Mouse (Mus musculus) MEL (cell line): Measurements from ENCODE around the gene Snd1. TPM values are rescaled to one million over a fixed set of nuclear protein-coding genes. Genes with fewer than 3 reads are reported as not detected.

Source experiments
- DNase-seq: peaks from one replicate; pipeline ENCODE4 v3.0.0; 2011; ENCODE audit warnings: low read depth, low spot score
- H3K27ac ChIP-seq: 2 replicates; pipeline ENCODE4 v1.5.1; 2012; ENCODE audit warnings: low read depth, mild to moderate bottlenecking, control low read depth, low read length, moderate library complexity; ENCODE audit not compliant: control insufficient read depth
- H3K27me3 ChIP-seq, 2 experiments: fragments of 150-350 bp in 1 of 2; sonication (generic) in 1 of 2; 2 replicates each; pipeline ENCODE4 v1.6.1; 2012; ENCODE audit warnings: low read length in 2 of 2, mild to moderate bottlenecking in 2 of 2, improper control_type of control experiment in 1 of 2, moderate library complexity in 1 of 2; ENCODE audit not compliant: insufficient read depth in 2 of 2, control insufficient read depth in 1 of 2
- H3K36me3 ChIP-seq, 2 experiments: 2 replicates each; pipeline ENCODE4 v1.6.1; 2012 to 2014; ENCODE audit warnings: low read length in 2 of 2, improper control_type of control experiment in 1 of 2, inconsistent platforms in 1 of 2, mild to moderate bottlenecking in 1 of 2; ENCODE audit not compliant: insufficient read depth in 2 of 2, control insufficient read depth in 1 of 2
- H3K4me1 ChIP-seq, 2 experiments: fragments of 150-350 bp in 1 of 2; sonication (generic) in 1 of 2; 2 replicates each; pipeline ENCODE4 v1.6.1; 2012; ENCODE audit warnings: low read length in 2 of 2, improper control_type of control experiment in 1 of 2, mild to moderate bottlenecking in 1 of 2; ENCODE audit not compliant: insufficient read depth in 2 of 2, control insufficient read depth in 1 of 2
- H3K4me3 ChIP-seq, 2 experiments: fragments of 150-350 bp in 1 of 2; sonication (generic) in 1 of 2; 2 replicates each; pipeline ENCODE4 v1.5.1; 2012; ENCODE audit warnings: low read depth in 2 of 2, low read length in 2 of 2, mild to moderate bottlenecking in 2 of 2, moderate library complexity in 2 of 2, control low read depth in 1 of 2, improper control_type of control experiment in 1 of 2; ENCODE audit not compliant: control insufficient read depth in 1 of 2, insufficient read depth in 1 of 2
- H3K79me2 ChIP-seq: 2 replicates; pipeline ENCODE4 v1.6.1; 2012; ENCODE audit warnings: mild to moderate bottlenecking, low read length, moderate library complexity; ENCODE audit not compliant: control insufficient read depth, poor library complexity, insufficient read depth
- H3K9ac ChIP-seq: 2 replicates; pipeline ENCODE4 v1.6.1; 2012; ENCODE audit warnings: low read depth, mild to moderate bottlenecking, control low read depth, low read length, moderate library complexity; ENCODE audit not compliant: control insufficient read depth, poor library complexity, severe bottlenecking
- H3K9me3 ChIP-seq: fragments of 150-350 bp; sonication (generic); replicated peaks from 2 replicates; pipeline ENCODE4 v1.6.1; 2012; ENCODE audit warnings: mild to moderate bottlenecking, low read length, improper control_type of control experiment, moderate library complexity; ENCODE audit not compliant: insufficient read depth
- BHLHE40 ChIP-seq: IDR thresholded peaks from 2 replicates; pipeline ENCODE4 v1.6.1; 2012; ENCODE audit warnings: low read depth, mild to moderate bottlenecking, inconsistent platforms, low read length, improper control_type of control experiment, borderline replicate concordance
- CHD2 ChIP-seq: IDR thresholded peaks from 2 replicates; pipeline ENCODE4 v1.6.1; 2011; ENCODE audit warnings: low read length, improper control_type of control experiment
- CTCF ChIP-seq, 3 experiments: IDR thresholded peaks in 2 of 3; conservative IDR thresholded peaks in 1 of 3; 2 replicates each; pipeline ENCODE4 v1.5.1; 2011 to 2012; ENCODE audit warnings: low read length in 3 of 3, low read depth in 2 of 3, mild to moderate bottlenecking in 2 of 3, improper control_type of control experiment in 1 of 3, inconsistent platforms in 1 of 3, mixed read lengths in 1 of 3, moderate library complexity in 1 of 3; ENCODE audit not compliant: control insufficient read depth in 1 of 3, insufficient read depth in 1 of 3, poor library complexity in 1 of 3, severe bottlenecking in 1 of 3
- E2F4 ChIP-seq: IDR thresholded peaks from 2 replicates; pipeline ENCODE4 v1.6.1; 2011; ENCODE audit warnings: low read depth, low read length, improper control_type of control experiment, borderline replicate concordance
- ELF1 ChIP-seq: IDR thresholded peaks from 2 replicates; pipeline ENCODE4 v1.6.1; 2014; ENCODE audit warnings: low read depth, mild to moderate bottlenecking, inconsistent platforms, low read length, improper control_type of control experiment, moderate library complexity
- GATA1 ChIP-seq: IDR thresholded peaks from 2 replicates; pipeline ENCODE4 v1.6.1; 2011; ENCODE audit warnings: low read depth, low read length, improper control_type of control experiment
- HCFC1 ChIP-seq: IDR thresholded peaks from 2 replicates; pipeline ENCODE4 v1.6.1; 2012; ENCODE audit warnings: low read depth, mild to moderate bottlenecking, inconsistent platforms, low read length, improper control_type of control experiment, moderate library complexity
- JUND ChIP-seq: IDR thresholded peaks from 2 replicates; pipeline ENCODE4 v1.6.1; 2011; ENCODE audit warnings: low read depth, mild to moderate bottlenecking, improper control_type of control experiment, low read length
- KAT2A ChIP-seq: conservative IDR thresholded peaks from 2 replicates; pipeline ENCODE4 v1.6.1; 2012; ENCODE audit warnings: low read depth, low read length, improper control_type of control experiment, inconsistent platforms
- MAFK ChIP-seq: IDR thresholded peaks from 2 replicates; pipeline ENCODE4 v1.6.1; 2011; ENCODE audit warnings: low read depth, mild to moderate bottlenecking, low read length, improper control_type of control experiment, borderline replicate concordance
- MAX ChIP-seq: IDR thresholded peaks from 2 replicates; pipeline ENCODE4 v1.6.1; 2011; ENCODE audit warnings: low read length, improper control_type of control experiment
- MEF2A ChIP-seq: IDR thresholded peaks from 2 replicates; pipeline ENCODE4 v1.6.1; 2014; ENCODE audit warnings: low read depth, mild to moderate bottlenecking, inconsistent platforms, low read length, improper control_type of control experiment; ENCODE audit not compliant: poor library complexity, insufficient replicate concordance, severe bottlenecking; ENCODE audit errors: extremely low read depth
- MXI1 ChIP-seq: IDR thresholded peaks from 2 replicates; pipeline ENCODE4 v1.6.1; 2011; ENCODE audit warnings: mild to moderate bottlenecking, low read depth, low read length, improper control_type of control experiment
- MYB ChIP-seq: IDR thresholded peaks from 2 replicates; pipeline ENCODE4 v1.6.1; 2011; ENCODE audit warnings: mild to moderate bottlenecking, low read depth, low read length, improper control_type of control experiment
- MYC ChIP-seq: IDR thresholded peaks from 2 replicates; pipeline ENCODE4 v1.6.1; 2011; ENCODE audit warnings: low read depth, mild to moderate bottlenecking, low read length, improper control_type of control experiment, moderate library complexity
- NELFE ChIP-seq: IDR thresholded peaks from 2 replicates; pipeline ENCODE4 v1.6.1; 2011; ENCODE audit warnings: low read depth, low read length, improper control_type of control experiment
- NRF1 ChIP-seq: IDR thresholded peaks from 2 replicates; pipeline ENCODE4 v1.6.1; 2014; ENCODE audit warnings: low read depth, mild to moderate bottlenecking, inconsistent platforms, low read length, improper control_type of control experiment, moderate library complexity; ENCODE audit not compliant: poor library complexity, insufficient read depth, severe bottlenecking
- POLR2A ChIP-seq, 2 experiments: IDR thresholded peaks; 2 replicates each; pipeline ENCODE4 v1.6.1; 2011 to 2012; ENCODE audit warnings: low read length in 2 of 2, mild to moderate bottlenecking in 2 of 2, control low read depth in 1 of 2, improper control_type of control experiment in 1 of 2, low read depth in 1 of 2, moderate library complexity in 1 of 2; ENCODE audit not compliant: control insufficient read depth in 1 of 2, insufficient read depth in 1 of 2, poor library complexity in 1 of 2
- RCOR1 ChIP-seq: IDR thresholded peaks from 2 replicates; pipeline ENCODE4 v1.6.1; 2012; ENCODE audit warnings: low read depth, mild to moderate bottlenecking, inconsistent platforms, low read length, improper control_type of control experiment
- SMC3 ChIP-seq: IDR thresholded peaks from 2 replicates; pipeline ENCODE4 v1.6.1; 2011; ENCODE audit warnings: low read depth, low read length, improper control_type of control experiment
- TCF12 ChIP-seq: IDR thresholded peaks from 2 replicates; pipeline ENCODE4 v1.6.1; 2014; ENCODE audit warnings: low read depth, mild to moderate bottlenecking, inconsistent platforms, low read length, improper control_type of control experiment, moderate library complexity
- USF1 ChIP-seq: IDR thresholded peaks from 2 replicates; pipeline ENCODE4 v1.6.1; 2014; ENCODE audit warnings: low read depth, mild to moderate bottlenecking, inconsistent platforms, low read length, improper control_type of control experiment, moderate library complexity
- ZC3H11A ChIP-seq: IDR thresholded peaks from 2 replicates; pipeline ENCODE4 v1.6.1; 2012; ENCODE audit warnings: low read depth, mild to moderate bottlenecking, inconsistent platforms, low read length, improper control_type of control experiment
- ZMIZ1 ChIP-seq: IDR thresholded peaks from 2 replicates; pipeline ENCODE4 v1.6.1; 2012; ENCODE audit warnings: low read depth, mild to moderate bottlenecking, inconsistent platforms, low read length, improper control_type of control experiment, moderate library complexity
- ZNF384 ChIP-seq: IDR thresholded peaks from 2 replicates; pipeline ENCODE4 v1.6.1; 2012; ENCODE audit warnings: low read depth, mild to moderate bottlenecking, inconsistent platforms, low read length, improper control_type of control experiment
- polyA plus RNA-seq, 2 experiments: library from polyadenylated mRNA; stranded (reverse) in 1 of 2; unstranded in 1 of 2; fragments of >175 nt in 1 of 2; fragments of >200 nt in 1 of 2; gene quantifications; 2 replicates each; pipeline versions ENCODE4 v1.2.1 to v1.2.4; 2012; ENCODE audit warnings: low replicate concordance in 2 of 2, low read depth in 1 of 2; ENCODE audit not compliant: insufficient read length in 2 of 2, insufficient read depth in 1 of 2, missing spikeins in 1 of 2
- total RNA-seq: library from RNA; depleted of rRNA; stranded (reverse); fragments of 300-350 nt; gene quantifications from 2 replicates; pipeline ENCODE4 v1.2.3, GENCODE M21; 2012

Gene Snd1
- total and polyA plus RNA-seq, 3 experiments: 192 to 280 TPM; not detected in 1

- Histone ChIP-seq H3K27ac (no peak overlapping the region), H3K9ac (no peak overlapping the region), H3K9me3 (no peaks in the 10 kb centered on the region), H3K4me1 (no peaks in the 10 kb centered on the region; a peak in 1 of 4 replicates), H3K36me3 (peaks cover 3 to 5% of the 10 kb centered on the region in 2 experiments), H3K4me3 (no peak overlapping the region), H3K27me3 (no peaks in the 10 kb centered on the region), H3K79me2 (no peaks in the 10 kb centered on the region)
- DNase-seq: no peak
- TF ChIP-seq MYC (no peak), GATA1 (no peak), CHD2 (no peak), BHLHE40 (no peak), ZC3H11A (no peak), E2F4 (no peak), USF1 (no peak), MEF2A (no peak), RCOR1 (no peak), POLR2A (IDR thresholded peaks at IDR 0.05; ENCODE audit: control insufficient read depth in 1 of 2, insufficient read depth in 1 of 2, low read depth in 1 of 2, low read length in 2 of 2, poor library complexity in 1 of 2) (no peak), ZNF384 (no peak), ZMIZ1 (no peak), MAFK (no peak), MXI1 (no peak), TCF12 (no peak)
Observed at GRCm38 (mm10) chr6:28833380-28833822, 358.5 kb downstream of the Snd1 start.

GRCm38 (mm10) chr6:28834046-28834445 lies 359.1 kb downstream of the Snd1 start:
- Histone ChIP-seq H3K27me3 (no peaks in the 10 kb centered on the region), H3K36me3 (peaks cover 3 to 5% of the 10 kb centered on the region in 2 experiments)

More at GRCm38 (mm10) chr6:28834046-28834445, 359.1 kb downstream of the Snd1 start:
- no peaks in the 10 kb centered on the region for H3K79me2 ChIP-seq
- no peak for DNase-seq
- no peaks in the 10 kb centered on the region for H3K9me3 ChIP-seq
- no peak overlapping the region for H3K9ac ChIP-seq
- TF ChIP-seq JUND (no peak), SMC3 (no peak), CTCF (IDR thresholded peaks at IDR 0.05 in 2 of 3, conservative IDR thresholded peaks at IDR 0.05 in 1 of 3; ENCODE audit: control insufficient read depth in 1 of 3, insufficient read depth in 1 of 3, low read depth in 2 of 3, low read length in 3 of 3, poor library complexity in 1 of 3, severe bottlenecking in 1 of 3) (no peak), MAX (no peak), NRF1 (no peak), ELF1 (no peak), USF1 (no peak), TCF12 (no peak), KAT2A (no peak), HCFC1 (no peak), MYB (no peak), E2F4 (no peak), NELFE (no peak), ZNF384 (no peak), MYC (no peak)
- TF ChIP-seq, all 39 proteins: peak for 0
- no peak overlapping the region for H3K4me3 ChIP-seq
- H3K27ac ChIP-seq: no peak overlapping the region
- H3K4me1 ChIP-seq: no peaks in the 10 kb centered on the region; a peak in 1 of 4 replicates
